Mouse (Mus musculus): ENCODE measurements around the gene Palm2. TPM values are rescaled to one million over a fixed set of nuclear protein-coding genes. Genes with fewer than 3 reads are reported as not detected.

Palm2 gene
- total RNA-seq, 2 experiments from 2014 or later: 59.0 to 68.7 TPM

GRCm38 (mm10) chr4:57723659-57724058 is 289.6 kb downstream of the Palm2 start:
- intact Hi-C loops (cut with DNase I): no loop called here

GRCm38 (mm10) chr4:57725569-57725968 is 291.5 kb downstream of the Palm2 start:
- intact Hi-C loops (cut with DNase I): no loop called here
- no peak for DNase-seq (ENCODE audit: low spot score in 2 of 2)

More at GRCm38 (mm10) chr4:57723659-57724058, 289.6 kb downstream of the Palm2 start:
- no peak for DNase-seq (ENCODE audit: low spot score in 2 of 2)

GRCm38 (mm10) chr4:57728611-57729183 is 294.6 kb downstream of the Palm2 start:
- no peak for DNase-seq (ENCODE audit: low spot score in 2 of 2)
- intact Hi-C loops (cut with DNase I): no loop called here

- intact Hi-C loops (cut with DNase I): no loop called here
- no peak for DNase-seq (ENCODE audit: low spot score in 2 of 2)
These were observed 296.0 kb downstream of the Palm2 start for GRCm38 (mm10) chr4:57730047-57730446.

- no peak for DNase-seq (ENCODE audit: low spot score in 2 of 2)
- intact Hi-C loops (cut with DNase I): no loop called here
These were observed 297.0 kb downstream of the Palm2 start for GRCm38 (mm10) chr4:57730801-57731598.

- no peak for DNase-seq (ENCODE audit: low spot score in 2 of 2)
- intact Hi-C loops (cut with DNase I): no loop called here
These were observed 298.3 kb downstream of the Palm2 start for GRCm38 (mm10) chr4:57732351-57732750.

- intact Hi-C loops (cut with DNase I): no loop called here
- DNase-seq (ENCODE audit: low spot score in 2 of 2): no peak
These were observed 299.4 kb downstream of the Palm2 start for GRCm38 (mm10) chr4:57733445-57733844.

GRCm38 (mm10) chr4:57735426-57735825 is 301.4 kb downstream of the Palm2 start:
- no peak for DNase-seq (ENCODE audit: low spot score in 2 of 2)
- intact Hi-C loops (cut with DNase I): no loop called here

- intact Hi-C loops (cut with DNase I): no loop called here
- no peak for DNase-seq (ENCODE audit: low spot score in 2 of 2)
These were observed 305.0 kb downstream of the Palm2 start for GRCm38 (mm10) chr4:57738856-57739552.

GRCm38 (mm10) chr4:57743325-57743929 is 309.4 kb downstream of the Palm2 start:
- DNase-seq (ENCODE audit: low spot score in 2 of 2): no peak
- intact Hi-C loops (cut with DNase I): no loop called here

- DNase-seq (ENCODE audit: low spot score in 2 of 2): no peak
- intact Hi-C loops (cut with DNase I): no loop called here
These were observed 316.6 kb downstream of the Palm2 start for GRCm38 (mm10) chr4:57750651-57751050.

- no peak for DNase-seq (ENCODE audit: low spot score in 2 of 2)
- intact Hi-C loops (cut with DNase I): no loop called here
These were observed 317.0 kb downstream of the Palm2 start for GRCm38 (mm10) chr4:57751054-57751453.

GRCm38 (mm10) chr4:57751566-57751965 is 317.5 kb downstream of the Palm2 start:
- DNase-seq (ENCODE audit: low spot score in 2 of 2): no peak

GRCm38 (mm10) chr4:57755085-57755484 is 321.0 kb downstream of the Palm2 start:
- no peak for DNase-seq (ENCODE audit: low spot score in 2 of 2)
- intact Hi-C loops (cut with DNase I): no loop called here

More at GRCm38 (mm10) chr4:57751566-57751965, 317.5 kb downstream of the Palm2 start:
- intact Hi-C loops (cut with DNase I): no loop called here

- intact Hi-C loops (cut with DNase I): no loop called here
- DNase-seq (ENCODE audit: low spot score in 2 of 2): no peak
These were observed 323.9 kb downstream of the Palm2 start for GRCm38 (mm10) chr4:57757997-57758396.

Other genes starting within 250 kb of the Palm2 start
- 10 to 100 TPM; 61.6 to 63.8 TPM for gene Ptpn3, start 132.4 kb upstream of the Palm2 start, total RNA-seq (2021)
- 10 to 100 TPM; 15.8 to 21.2 TPM for gene Pakap, start 133.9 kb downstream of the Palm2 start, total RNA-seq (2021)

Measured in left cerebral cortex, postnatal 36 days (tissue).